Mouse (Mus musculus) midbrain, embryonic 14.5 days (tissue): Measurements from ENCODE around the gene Tbc1d10a. TPM values are rescaled to one million over a fixed set of nuclear protein-coding genes. Genes with fewer than 3 reads are reported as not detected.
A peak's percentile ranks its signal among the peaks of the same experiment; 100 is the strongest.

Experiments
- ATAC-seq: fragments of 200-750 bp; cut with Nextera tagmentation; 2 replicates; pipeline ENCODE4 v1.8.0; 2017; ENCODE audit warnings: moderate number of reproducible peaks, moderate library complexity; ENCODE audit not compliant: low FRiP score, low TSS enrichment
- DNase-seq: peaks from one replicate; pipeline ENCODE4 v3.0.0-alpha.2; 2015
- H3K27ac ChIP-seq: fragments of 300-500 bp; sonication (generic); replicated peaks from 2 replicates; pipeline ENCODE4 v1.5.1; 2014; ENCODE audit warnings: mild to moderate bottlenecking, low read depth, low read length, moderate library complexity
- H3K27me3 ChIP-seq: fragments of 300-500 bp; sonication (generic); 2 replicates; pipeline ENCODE4 v1.6.1; 2014; ENCODE audit warnings: low read length, control low read depth, mixed read lengths; ENCODE audit not compliant: control insufficient read depth, insufficient read depth
- H3K36me3 ChIP-seq: fragments of 300-500 bp; sonication (generic); 2 replicates; pipeline ENCODE4 v1.6.1; 2014; ENCODE audit warnings: low read length, control low read depth; ENCODE audit not compliant: control insufficient read depth, insufficient read depth
- H3K4me1 ChIP-seq: fragments of 300-500 bp; sonication (generic); 2 replicates; pipeline ENCODE4 v1.6.1; 2014; ENCODE audit warnings: mild to moderate bottlenecking, antibody characterized with exemption, low read length, control low read depth; ENCODE audit not compliant: control insufficient read depth, insufficient read depth
- H3K4me2 ChIP-seq: fragments of 300-500 bp; sonication (generic); 2 replicates; pipeline ENCODE4 v1.6.1; 2014; ENCODE audit warnings: mild to moderate bottlenecking, low read length, moderate library complexity
- H3K4me3 ChIP-seq: fragments of 300-500 bp; sonication (generic); replicated peaks from 2 replicates; pipeline ENCODE4 v1.5.1; 2014; ENCODE audit warnings: low read depth, low read length
- H3K9ac ChIP-seq: fragments of 300-500 bp; sonication (generic); replicated peaks from 2 replicates; pipeline ENCODE4 v1.6.1; 2014; ENCODE audit warnings: mild to moderate bottlenecking, low read length, moderate library complexity
- H3K9me3 ChIP-seq: fragments of 300-500 bp; sonication (generic); 2 replicates; pipeline ENCODE4 v1.6.1; 2016; ENCODE audit warnings: low read length, control low read depth, mixed read lengths; ENCODE audit not compliant: control insufficient read depth
- WGBS: fragments of 180-500 bp; shearing (Covaris S2); extraction: QIAGEN DNeasy Blood & Tissue Kit; methylation state at CpG from one replicate; pipeline ENCODE4 v1.1.7; 2014; 5-methylcytosine and 5-hydroxymethylcytosine counted together
- polyA plus RNA-seq: library from polyadenylated mRNA; unstranded; fragments of >200 nt; fragmentation: Nextera tagmentation; extraction: Ambion mirVana; gene quantifications from 2 replicates; pipeline ENCODE4 v1.2.1, GENCODE M21; 2014

The Tbc1d10a gene
- polyA plus RNA-seq, 1 experiment from 2014 or later, result 21.5 TPM

- no peak for DNase-seq
- no peak overlapping the region for H3K4me2 ChIP-seq
Measured at GRCm38 (mm10) chr11:4216248-4217000, 29.8 kb downstream of the Tbc1d10a start.

DNA sequence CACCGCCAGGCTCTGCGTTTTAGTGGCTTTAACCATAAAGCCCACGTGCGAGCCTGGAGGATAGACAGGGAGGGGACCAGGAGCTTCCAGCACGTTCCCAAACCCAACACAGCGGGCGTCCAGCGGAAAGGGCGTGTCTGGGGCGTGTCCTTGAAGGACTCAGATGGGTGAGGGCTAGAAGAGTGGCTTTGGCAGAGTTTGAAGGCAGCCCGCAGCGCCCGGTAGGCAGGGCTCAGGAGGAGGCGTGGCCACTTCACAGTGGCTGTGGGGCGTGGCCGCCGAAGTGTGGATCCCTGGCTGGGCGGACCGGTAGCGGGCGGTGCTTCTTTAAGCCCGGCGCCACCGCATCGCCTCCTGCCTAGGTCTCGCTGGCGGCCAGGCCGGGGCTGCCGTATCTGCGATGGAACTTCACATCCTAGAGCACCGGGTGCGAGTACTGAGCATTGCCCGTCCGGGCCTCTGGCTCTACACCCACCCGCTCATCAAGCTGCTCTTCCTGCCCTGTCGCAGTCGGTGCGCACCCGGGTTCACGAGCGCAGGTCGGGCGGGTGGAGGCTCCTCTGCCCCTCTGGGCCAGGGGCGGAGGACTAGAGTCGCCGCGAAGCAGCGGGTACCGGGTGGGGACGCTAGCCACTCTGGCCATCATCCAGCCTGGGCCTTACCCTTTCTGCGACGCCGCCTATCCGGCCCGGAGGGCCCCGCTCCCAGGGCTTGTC is 31.5 kb downstream of the Tbc1d10a start, which contains the start of gene Castor1:
Gene Castor1 (plus strand): TSS at position 312 of the 716 bp plus-strand sequence.
- H3K27ac ChIP-seq, result no peak within 1 kb of the TSS

More at GRCm38 (mm10) chr11:4216248-4217000, 29.8 kb downstream of the Tbc1d10a start:
- Histone ChIP-seq H3K9ac (no peak overlapping the region), H3K4me1 (peaks cover 8% of the 10 kb centered on the region; the same call in 1 of the 2 replicates), H3K9me3 (peaks cover 5% of the 10 kb centered on the region; the same call in 1 of the 2 replicates), H3K36me3 (peaks cover 40% of the 10 kb centered on the region), H3K27me3 (peaks cover 18% of the 10 kb centered on the region), H3K27ac (no peak overlapping the region), H3K4me3 (no peak overlapping the region)
- 78% methylated on average over 9 of the region's 9 CpGs for WGBS
- ATAC-seq, result no peak

GRCm38 (mm10) chr11:4218637-4219036 is 32.0 kb downstream of the Tbc1d10a start:
- ATAC-seq, result no peak
- Histone ChIP-seq H3K4me2 (peak overlapping the region; percentile 64), H3K9me3 (peaks cover 5% of the 10 kb centered on the region; the same call in 1 of the 2 replicates), H3K27ac (no peak overlapping the region), H3K9ac (peak overlapping the region; percentile 37; the same call in 1 of the 2 replicates), H3K4me1 (peaks cover 8% of the 10 kb centered on the region; the same call in 1 of the 2 replicates), H3K4me3 (peak overlapping the region; percentile 34), H3K27me3 (peaks cover 18% of the 10 kb centered on the region), H3K36me3 (peaks cover 18% of the 10 kb centered on the region)
- WGBS, result 5% methylated on average over 6 of the region's 6 CpGs
- no peak for DNase-seq

More for the DNA sequence above, 31.5 kb downstream of the Tbc1d10a start, which contains the start of gene Castor1:
- 2% methylated on average over 56 of the region's 56 CpGs for WGBS
- H3K9me3 ChIP-seq, result peaks cover 5% of the 10 kb centered on the region; the same call in 1 of the 2 replicates
- peak within 1 kb of the TSS; percentile 37; the same call in 1 of the 2 replicates for H3K9ac ChIP-seq
- H3K4me1 ChIP-seq, result peaks cover 8% of the 10 kb centered on the region; the same call in 1 of the 2 replicates
- H3K27me3 ChIP-seq, result peaks cover 18% of the 10 kb centered on the region
- peak within 1 kb of the TSS; percentile 34 for H3K4me3 ChIP-seq
- peak within 1 kb of the TSS; percentile 64 for H3K4me2 ChIP-seq
- peaks cover 24% of the 10 kb centered on the region for H3K36me3 ChIP-seq
- ATAC-seq, result peak; percentile 73
- DNase-seq, result peak; percentile 73

DNA sequence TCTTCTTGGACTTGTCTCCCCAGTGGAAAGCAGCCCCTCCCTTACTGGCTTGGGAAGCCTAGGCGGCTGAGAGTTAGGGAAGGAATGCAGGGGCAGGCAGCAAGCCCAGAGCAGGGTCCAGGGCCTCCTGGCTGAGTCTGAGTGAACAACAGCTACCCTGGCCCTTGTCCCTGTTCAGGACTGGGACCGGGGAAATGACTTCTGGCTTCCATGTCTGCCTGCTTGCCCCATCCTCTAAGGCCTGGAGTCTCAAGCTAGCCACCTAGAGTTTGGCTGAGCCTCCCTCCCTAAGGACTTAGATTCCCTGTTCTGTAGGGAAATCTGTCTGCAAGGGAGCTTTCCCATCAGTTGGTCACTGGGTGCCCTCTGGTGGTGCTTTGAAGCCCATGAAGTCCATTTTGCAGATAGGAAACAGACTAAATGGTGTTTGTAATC is 32.7 kb downstream of the Tbc1d10a start:
- Histone ChIP-seq H3K27ac (no peak overlapping the region), H3K9ac (no peak overlapping the region), H3K27me3 (peaks cover 18% of the 10 kb centered on the region), H3K4me1 (peaks cover 8% of the 10 kb centered on the region; the same call in 1 of the 2 replicates), H3K4me2 (no peak overlapping the region), H3K36me3 (peaks cover 11% of the 10 kb centered on the region), H3K9me3 (peaks cover 5% of the 10 kb centered on the region; the same call in 1 of the 2 replicates), H3K4me3 (no peak overlapping the region)
- DNase-seq (peak; percentile 81), ATAC-seq (no peak)
- WGBS, result 5% methylated on average over 2 of the region's 2 CpGs

GRCm38 (mm10) chr11:4219908-4220307 is 33.3 kb downstream of the Tbc1d10a start:
- no peak for DNase-seq
- Histone ChIP-seq H3K4me1 (peaks cover 8% of the 10 kb centered on the region; the same call in 1 of the 2 replicates), H3K4me2 (no peak overlapping the region), H3K27me3 (peaks cover 18% of the 10 kb centered on the region), H3K4me3 (no peak overlapping the region), H3K9ac (no peak overlapping the region), H3K9me3 (peaks cover 5% of the 10 kb centered on the region; the same call in 1 of the 2 replicates), H3K36me3 (peaks cover 6% of the 10 kb centered on the region), H3K27ac (no peak overlapping the region)
- no peak for ATAC-seq
- 63% methylated on average over 9 of the region's 9 CpGs for WGBS

- peaks cover 5% of the 10 kb centered on the region; the same call in 1 of the 2 replicates for H3K9me3 ChIP-seq
- no peak overlapping the region for H3K4me2 ChIP-seq
- H3K27ac ChIP-seq, result no peak overlapping the region
- DNase-seq (peak; percentile 70), ATAC-seq (no peak)
- H3K4me3 ChIP-seq, result no peak overlapping the region
- H3K27me3 ChIP-seq, result peaks cover 18% of the 10 kb centered on the region
- 46% methylated on average over 28 of the region's 28 CpGs for WGBS
- no peaks in the 10 kb centered on the region for H3K36me3 ChIP-seq
- H3K4me1 ChIP-seq, result peaks cover 8% of the 10 kb centered on the region; the same call in 1 of the 2 replicates
- H3K9ac ChIP-seq, result no peak overlapping the region
Measured at GRCm38 (mm10) chr11:4220443-4221400, 34.1 kb downstream of the Tbc1d10a start.

GRCm38 (mm10) chr11:4222046-4222950 is 35.7 kb downstream of the Tbc1d10a start:
- 78% methylated on average over 17 of the region's 17 CpGs for WGBS
- Histone ChIP-seq H3K36me3 (no peaks in the 10 kb centered on the region), H3K27me3 (peaks cover 17% of the 10 kb centered on the region), H3K4me3 (no peak overlapping the region), H3K9ac (no peak overlapping the region), H3K4me2 (no peak overlapping the region), H3K4me1 (peaks cover 8% of the 10 kb centered on the region; the same call in 1 of the 2 replicates), H3K27ac (no peak overlapping the region), H3K9me3 (peaks cover 5% of the 10 kb centered on the region; the same call in 1 of the 2 replicates)
- ATAC-seq, result no peak
- no peak for DNase-seq
